Mouse (Mus musculus) liver, embryonic 12.5 days (tissue): Measurements from ENCODE around the gene Scrg1. TPM values are rescaled to one million over a fixed set of nuclear protein-coding genes. Genes with fewer than 3 reads are reported as not detected.
"Not testable (repeated sequence)": the region's sequence is repeated elsewhere in the genome, so short reads cannot be mapped to it uniquely, and the experiment has no call there.

Experiments used
- ATAC-seq: fragments of 200-750 bp; cut with Nextera tagmentation; 2 replicates; pipeline ENCODE4 v1.8.0; 2017; ENCODE audit warnings: moderate number of reproducible peaks, mild to moderate bottlenecking, moderate library complexity
- H3K27ac ChIP-seq: fragments of 300-500 bp; sonication (generic); 2 replicates; pipeline ENCODE4 v1.5.1; 2016; ENCODE audit warnings: mild to moderate bottlenecking
- H3K27me3 ChIP-seq: fragments of 300-500 bp; sonication (generic); replicated peaks from 2 replicates; pipeline ENCODE4 v1.6.1; 2016; ENCODE audit warnings: mild to moderate bottlenecking, moderate library complexity
- H3K36me3 ChIP-seq: fragments of 300-500 bp; sonication (generic); 2 replicates; pipeline ENCODE4 v1.6.1; 2016; ENCODE audit warnings: mild to moderate bottlenecking, moderate library complexity
- H3K4me1 ChIP-seq: fragments of 300-500 bp; sonication (generic); 2 replicates; pipeline ENCODE4 v1.6.1; 2016
- H3K4me2 ChIP-seq: fragments of 300-500 bp; sonication (generic); 2 replicates; pipeline ENCODE4 v1.6.1; 2016; ENCODE audit warnings: mild to moderate bottlenecking, moderate library complexity
- H3K4me3 ChIP-seq: fragments of 300-500 bp; sonication (generic); 2 replicates; pipeline ENCODE4 v1.5.1; 2016; ENCODE audit warnings: mild to moderate bottlenecking, moderate library complexity
- H3K9ac ChIP-seq: fragments of 300-500 bp; sonication (generic); 2 replicates; pipeline ENCODE4 v1.6.1; 2016; ENCODE audit warnings: mild to moderate bottlenecking, moderate library complexity
- H3K9me3 ChIP-seq: fragments of 300-500 bp; sonication (generic); replicated peaks from 2 replicates; pipeline ENCODE4 v1.6.1; 2016; ENCODE audit warnings: mild to moderate bottlenecking, moderate library complexity
- WGBS: fragments of 180-500 bp; shearing (Covaris S2); methylation state at CpG from one replicate; pipeline ENCODE4 v1.1.7; 2016; ENCODE audit not compliant: insufficient replicate concordance; 5-methylcytosine and 5-hydroxymethylcytosine counted together
- polyA plus RNA-seq: library from polyadenylated mRNA; unstranded; fragments of >200 nt; fragmentation: Nextera tagmentation; extraction: Ambion mirVana; gene quantifications from 2 replicates; pipeline ENCODE4 v1.2.1, GENCODE M21; 2016

Gene Scrg1
- 0.18 TPM in 1 of 2 replicates, not detected in the other for polyA plus RNA-seq

- ATAC-seq, result no peak
- H3K27ac ChIP-seq, result no peak within 1 kb of the TSS
- H3K9ac ChIP-seq, result no peak within 1 kb of the TSS
- H3K36me3 ChIP-seq, result no peaks in the 10 kb centered on the region
- H3K4me2 ChIP-seq, result no peak within 1 kb of the TSS
- no peaks in the 10 kb centered on the region for H3K4me1 ChIP-seq
- H3K9me3 ChIP-seq, result no peaks in the 10 kb centered on the region
- H3K27me3 ChIP-seq, result no peaks in the 10 kb centered on the region
- no peak within 1 kb of the TSS for H3K4me3 ChIP-seq
- 55% methylated on average over 3 of the region's 3 CpGs for WGBS
Measured at GRCm38 (mm10) chr8:57455765-57456164, at the start of gene Scrg1. Gene Scrg1 (plus strand): TSS chr8:57455923.

GRCm38 (mm10) chr8:57406366-57406765 is 49.4 kb upstream of the Scrg1 start:
- Histone ChIP-seq H3K9me3 (no peaks in the 10 kb centered on the region), H3K9ac (no peak overlapping the region), H3K36me3 (no peaks in the 10 kb centered on the region), H3K27me3 (peaks cover 19% of the 10 kb centered on the region), H3K27ac (no peak overlapping the region), H3K4me3 (no peak overlapping the region), H3K4me1 (no peaks in the 10 kb centered on the region), H3K4me2 (no peak overlapping the region)
- WGBS, result 55% methylated on average over 4 of the region's 4 CpGs
- ATAC-seq, result no peak

- no peak overlapping the region for H3K4me2 ChIP-seq
- no peak overlapping the region for H3K27ac ChIP-seq
- H3K27me3 ChIP-seq, result peaks cover 30% of the 10 kb centered on the region
- 46% methylated on average over 2 of the region's 2 CpGs for WGBS
- H3K36me3 ChIP-seq, result no peaks in the 10 kb centered on the region
- H3K9ac ChIP-seq, result no peak overlapping the region
- H3K9me3 ChIP-seq, result no peaks in the 10 kb centered on the region
- H3K4me3 ChIP-seq, result no peak overlapping the region
- no peaks in the 10 kb centered on the region for H3K4me1 ChIP-seq
- ATAC-seq, result no peak
Measured at GRCm38 (mm10) chr8:57409333-57409732, 46.4 kb upstream of the Scrg1 start.

- Histone ChIP-seq H3K4me1 (no peaks in the 10 kb centered on the region), H3K36me3 (no peaks in the 10 kb centered on the region), H3K9ac (no peak overlapping the region), H3K4me3 (no peak overlapping the region), H3K4me2 (no peak overlapping the region), H3K27ac (no peak overlapping the region), H3K27me3 (peaks cover 30% of the 10 kb centered on the region), H3K9me3 (no peaks in the 10 kb centered on the region)
- no peak for ATAC-seq
- 34% methylated on average over 15 of the region's 15 CpGs for WGBS
Measured at GRCm38 (mm10) chr8:57409779-57410472, 45.8 kb upstream of the Scrg1 start.

GRCm38 (mm10) chr8:57410473-57410863 is 45.3 kb upstream of the Scrg1 start:
- Histone ChIP-seq H3K9ac (no peak overlapping the region), H3K9me3 (no peaks in the 10 kb centered on the region), H3K4me1 (no peaks in the 10 kb centered on the region), H3K4me2 (no peak overlapping the region), H3K36me3 (no peaks in the 10 kb centered on the region), H3K4me3 (no peak overlapping the region), H3K27ac (no peak overlapping the region), H3K27me3 (peaks cover 30% of the 10 kb centered on the region)
- 26% methylated on average over 16 of the region's 16 CpGs for WGBS
- no peak for ATAC-seq

GRCm38 (mm10) chr8:57411366-57411765 is 44.4 kb upstream of the Scrg1 start:
- Histone ChIP-seq H3K9ac (no peak overlapping the region), H3K4me2 (no peak overlapping the region), H3K27me3 (peaks cover 30% of the 10 kb centered on the region), H3K4me3 (no peak overlapping the region), H3K9me3 (no peaks in the 10 kb centered on the region), H3K27ac (no peak overlapping the region), H3K36me3 (no peaks in the 10 kb centered on the region), H3K4me1 (no peaks in the 10 kb centered on the region)
- ATAC-seq, result no peak
- 53% methylated on average over 6 of the region's 6 CpGs for WGBS

GRCm38 (mm10) chr8:57416827-57417226 is 38.9 kb upstream of the Scrg1 start:
- Histone ChIP-seq H3K4me3 (no peak overlapping the region), H3K4me1 (no peaks in the 10 kb centered on the region), H3K27ac (no peak overlapping the region), H3K36me3 (no peaks in the 10 kb centered on the region), H3K27me3 (peaks cover 7% of the 10 kb centered on the region; the same call in 1 of the 2 replicates), H3K4me2 (no peak overlapping the region), H3K9me3 (no peaks in the 10 kb centered on the region), H3K9ac (no peak overlapping the region)
- no peak for ATAC-seq
- whole genome bisulfite sequencing, result 63% methylated on average over 5 of the region's 5 CpGs

GRCm38 (mm10) chr8:57426074-57426473 is 29.6 kb upstream of the Scrg1 start:
- Histone ChIP-seq H3K9ac (no peak overlapping the region), H3K4me3 (no peak overlapping the region), H3K4me1 (0 out of 2 replicates have a peak, but pooled peaks cover 3% of the 10 kb centered on the region), H3K27me3 (peaks cover 12% of the 10 kb centered on the region; the same call in 1 of the 2 replicates), H3K27ac (no peak overlapping the region), H3K4me2 (no peak overlapping the region), H3K36me3 (no peaks in the 10 kb centered on the region), H3K9me3 (no peaks in the 10 kb centered on the region)
- ATAC-seq, result no peak
- WGBS, result 14% methylated on average over 3 of the region's 3 CpGs

GRCm38 (mm10) chr8:57427581-57428366 is 27.9 kb upstream of the Scrg1 start:
- Histone ChIP-seq H3K4me3 (no peak overlapping the region), H3K27ac (no peak overlapping the region), H3K36me3 (no peaks in the 10 kb centered on the region), H3K27me3 (peaks cover 12% of the 10 kb centered on the region; the same call in 1 of the 2 replicates), H3K4me2 (no peak overlapping the region), H3K9ac (no peak overlapping the region), H3K4me1 (0 out of 2 replicates have a peak, but pooled peaks cover 3% of the 10 kb centered on the region), H3K9me3 (no peaks in the 10 kb centered on the region)
- ATAC-seq, result no peak
- WGBS, result 50% methylated on average over 18 of the region's 18 CpGs

GRCm38 (mm10) chr8:57428566-57428965 is 27.2 kb upstream of the Scrg1 start:
- no peak overlapping the region for H3K4me2 ChIP-seq
- H3K27ac ChIP-seq, result no peak overlapping the region
- 0 out of 2 replicates have a peak, but pooled peaks cover 3% of the 10 kb centered on the region for H3K4me1 ChIP-seq
- no peak overlapping the region for H3K9ac ChIP-seq
- no peak overlapping the region for H3K4me3 ChIP-seq
- 27% methylated on average over 1 of the region's 1 CpGs for WGBS
- H3K27me3 ChIP-seq, result peaks cover 12% of the 10 kb centered on the region; the same call in 1 of the 2 replicates
- no peak for ATAC-seq
- no peaks in the 10 kb centered on the region for H3K36me3 ChIP-seq
- H3K9me3 ChIP-seq, result no peaks in the 10 kb centered on the region

- H3K9me3 ChIP-seq, result no peaks in the 10 kb centered on the region
- H3K27ac ChIP-seq, result no peak overlapping the region
- H3K4me2 ChIP-seq, result no peak overlapping the region
- no peak for ATAC-seq
- H3K4me1 ChIP-seq, result 0 out of 2 replicates have a peak, but pooled peaks cover 3% of the 10 kb centered on the region
- peaks cover 12% of the 10 kb centered on the region; the same call in 1 of the 2 replicates for H3K27me3 ChIP-seq
- no peak overlapping the region for H3K4me3 ChIP-seq
- WGBS, result 32% methylated on average over 18 of the region's 18 CpGs
- H3K9ac ChIP-seq, result no peak overlapping the region
- no peaks in the 10 kb centered on the region for H3K36me3 ChIP-seq
Measured at GRCm38 (mm10) chr8:57429166-57429887, 26.4 kb upstream of the Scrg1 start.

GRCm38 (mm10) chr8:57429888-57430274 is 25.8 kb upstream of the Scrg1 start:
- not testable (repeated sequence) for H3K9ac ChIP-seq, ATAC-seq, H3K4me1 ChIP-seq, H3K4me2 ChIP-seq, H3K4me3 ChIP-seq, H3K27ac ChIP-seq, H3K36me3 ChIP-seq, H3K9me3 ChIP-seq
- peaks cover 12% of the 10 kb centered on the region; the same call in 1 of the 2 replicates for H3K27me3 ChIP-seq
- 60% methylated on average over 5 of the region's 5 CpGs for WGBS
